Mouse (Mus musculus) MEL (cell line): ENCODE results near the gene Kcnd3. TPM values are rescaled to one million over a fixed set of nuclear protein-coding genes. Genes with fewer than 3 reads are reported as not detected.

Experiments used
- DNase-seq: peaks from one replicate; pipeline ENCODE4 v3.0.0; 2011; ENCODE audit warnings: low read depth, low spot score
- H3K27ac ChIP-seq: 2 replicates; pipeline ENCODE4 v1.5.1; 2012; ENCODE audit warnings: low read depth, mild to moderate bottlenecking, control low read depth, low read length, moderate library complexity; ENCODE audit not compliant: control insufficient read depth
- H3K27me3 ChIP-seq, 2 experiments: fragments of 150-350 bp in 1 of 2; sonication (generic) in 1 of 2; 2 replicates each; pipeline ENCODE4 v1.6.1; 2012; ENCODE audit warnings: low read length in 2 of 2, mild to moderate bottlenecking in 2 of 2, improper control_type of control experiment in 1 of 2, moderate library complexity in 1 of 2; ENCODE audit not compliant: insufficient read depth in 2 of 2, control insufficient read depth in 1 of 2
- H3K36me3 ChIP-seq, 2 experiments: 2 replicates each; pipeline ENCODE4 v1.6.1; 2012 to 2014; ENCODE audit warnings: low read length in 2 of 2, improper control_type of control experiment in 1 of 2, inconsistent platforms in 1 of 2, mild to moderate bottlenecking in 1 of 2; ENCODE audit not compliant: insufficient read depth in 2 of 2, control insufficient read depth in 1 of 2
- H3K4me1 ChIP-seq, 2 experiments: fragments of 150-350 bp in 1 of 2; sonication (generic) in 1 of 2; 2 replicates each; pipeline ENCODE4 v1.6.1; 2012; ENCODE audit warnings: low read length in 2 of 2, improper control_type of control experiment in 1 of 2, mild to moderate bottlenecking in 1 of 2; ENCODE audit not compliant: insufficient read depth in 2 of 2, control insufficient read depth in 1 of 2
- H3K4me3 ChIP-seq, 2 experiments: fragments of 150-350 bp in 1 of 2; sonication (generic) in 1 of 2; 2 replicates each; pipeline ENCODE4 v1.5.1; 2012; ENCODE audit warnings: low read depth in 2 of 2, low read length in 2 of 2, mild to moderate bottlenecking in 2 of 2, moderate library complexity in 2 of 2, control low read depth in 1 of 2, improper control_type of control experiment in 1 of 2; ENCODE audit not compliant: control insufficient read depth in 1 of 2, insufficient read depth in 1 of 2
- H3K79me2 ChIP-seq: 2 replicates; pipeline ENCODE4 v1.6.1; 2012; ENCODE audit warnings: mild to moderate bottlenecking, low read length, moderate library complexity; ENCODE audit not compliant: control insufficient read depth, poor library complexity, insufficient read depth
- H3K9ac ChIP-seq: 2 replicates; pipeline ENCODE4 v1.6.1; 2012; ENCODE audit warnings: low read depth, mild to moderate bottlenecking, control low read depth, low read length, moderate library complexity; ENCODE audit not compliant: control insufficient read depth, poor library complexity, severe bottlenecking
- H3K9me3 ChIP-seq: fragments of 150-350 bp; sonication (generic); replicated peaks from 2 replicates; pipeline ENCODE4 v1.6.1; 2012; ENCODE audit warnings: mild to moderate bottlenecking, low read length, improper control_type of control experiment, moderate library complexity; ENCODE audit not compliant: insufficient read depth
- CHD2 ChIP-seq: IDR thresholded peaks from 2 replicates; pipeline ENCODE4 v1.6.1; 2011; ENCODE audit warnings: low read length, improper control_type of control experiment
- ELF1 ChIP-seq: IDR thresholded peaks from 2 replicates; pipeline ENCODE4 v1.6.1; 2014; ENCODE audit warnings: low read depth, mild to moderate bottlenecking, inconsistent platforms, low read length, improper control_type of control experiment, moderate library complexity
- EP300 ChIP-seq, 2 experiments: IDR thresholded peaks; 2 replicates each; pipeline ENCODE4 v1.6.1; 2011; ENCODE audit warnings: improper control_type of control experiment in 2 of 2, low read length in 2 of 2, low read depth in 1 of 2, mild to moderate bottlenecking in 1 of 2
- ETS1 ChIP-seq: IDR thresholded peaks from 2 replicates; pipeline ENCODE4 v1.6.1; 2012; ENCODE audit warnings: low read depth, mild to moderate bottlenecking, inconsistent platforms, low read length, improper control_type of control experiment, moderate library complexity
- HCFC1 ChIP-seq: IDR thresholded peaks from 2 replicates; pipeline ENCODE4 v1.6.1; 2012; ENCODE audit warnings: low read depth, mild to moderate bottlenecking, inconsistent platforms, low read length, improper control_type of control experiment, moderate library complexity
- JUND ChIP-seq: IDR thresholded peaks from 2 replicates; pipeline ENCODE4 v1.6.1; 2011; ENCODE audit warnings: low read depth, mild to moderate bottlenecking, improper control_type of control experiment, low read length
- KAT2A ChIP-seq: conservative IDR thresholded peaks from 2 replicates; pipeline ENCODE4 v1.6.1; 2012; ENCODE audit warnings: low read depth, low read length, improper control_type of control experiment, inconsistent platforms
- MAFK ChIP-seq: IDR thresholded peaks from 2 replicates; pipeline ENCODE4 v1.6.1; 2011; ENCODE audit warnings: low read depth, mild to moderate bottlenecking, low read length, improper control_type of control experiment, borderline replicate concordance
- MAX ChIP-seq: IDR thresholded peaks from 2 replicates; pipeline ENCODE4 v1.6.1; 2011; ENCODE audit warnings: low read length, improper control_type of control experiment
- MAZ ChIP-seq: IDR thresholded peaks from 2 replicates; pipeline ENCODE4 v1.6.1; 2012; ENCODE audit warnings: low read depth, mild to moderate bottlenecking, inconsistent platforms, low read length, improper control_type of control experiment
- MXI1 ChIP-seq: IDR thresholded peaks from 2 replicates; pipeline ENCODE4 v1.6.1; 2011; ENCODE audit warnings: mild to moderate bottlenecking, low read depth, low read length, improper control_type of control experiment
- MYC ChIP-seq: IDR thresholded peaks from 2 replicates; pipeline ENCODE4 v1.6.1; 2011; ENCODE audit warnings: low read depth, mild to moderate bottlenecking, low read length, improper control_type of control experiment, moderate library complexity
- POLR2A ChIP-seq, 2 experiments: IDR thresholded peaks; 2 replicates each; pipeline ENCODE4 v1.6.1; 2011 to 2012; ENCODE audit warnings: low read length in 2 of 2, mild to moderate bottlenecking in 2 of 2, control low read depth in 1 of 2, improper control_type of control experiment in 1 of 2, low read depth in 1 of 2, moderate library complexity in 1 of 2; ENCODE audit not compliant: control insufficient read depth in 1 of 2, insufficient read depth in 1 of 2, poor library complexity in 1 of 2
- POLR2AphosphoS2 ChIP-seq: IDR thresholded peaks from 2 replicates; pipeline ENCODE4 v1.6.1; 2011; ENCODE audit warnings: low read length, improper control_type of control experiment
- SIN3A ChIP-seq: IDR thresholded peaks from 2 replicates; pipeline ENCODE4 v1.6.1; 2012; ENCODE audit warnings: low read length, improper control_type of control experiment, inconsistent platforms
- TBP ChIP-seq: IDR thresholded peaks from 2 replicates; pipeline ENCODE4 v1.8.0; 2011; ENCODE audit warnings: low read depth, low read length, improper control_type of control experiment
- UBTF ChIP-seq: IDR thresholded peaks from 2 replicates; pipeline ENCODE4 v1.6.1; 2012; ENCODE audit warnings: low read depth, mild to moderate bottlenecking, inconsistent platforms, low read length, improper control_type of control experiment, moderate library complexity, borderline replicate concordance; ENCODE audit not compliant: insufficient read depth
- USF2 ChIP-seq, 2 experiments: IDR thresholded peaks; 2 replicates each; pipeline ENCODE4 v1.6.1; 2011 to 2012; ENCODE audit warnings: improper control_type of control experiment in 2 of 2, low read length in 2 of 2, borderline replicate concordance in 1 of 2, inconsistent platforms in 1 of 2, low read depth in 1 of 2, mild to moderate bottlenecking in 1 of 2; ENCODE audit not compliant: insufficient read depth in 1 of 2
- ZC3H11A ChIP-seq: IDR thresholded peaks from 2 replicates; pipeline ENCODE4 v1.6.1; 2012; ENCODE audit warnings: low read depth, mild to moderate bottlenecking, inconsistent platforms, low read length, improper control_type of control experiment
- ZMIZ1 ChIP-seq: IDR thresholded peaks from 2 replicates; pipeline ENCODE4 v1.6.1; 2012; ENCODE audit warnings: low read depth, mild to moderate bottlenecking, inconsistent platforms, low read length, improper control_type of control experiment, moderate library complexity
- ZNF384 ChIP-seq: IDR thresholded peaks from 2 replicates; pipeline ENCODE4 v1.6.1; 2012; ENCODE audit warnings: low read depth, mild to moderate bottlenecking, inconsistent platforms, low read length, improper control_type of control experiment
- polyA plus RNA-seq, 2 experiments: library from polyadenylated mRNA; stranded (reverse) in 1 of 2; unstranded in 1 of 2; fragments of >175 nt in 1 of 2; fragments of >200 nt in 1 of 2; gene quantifications; 2 replicates each; pipeline versions ENCODE4 v1.2.1 to v1.2.4; 2012; ENCODE audit warnings: low replicate concordance in 2 of 2, low read depth in 1 of 2; ENCODE audit not compliant: insufficient read length in 2 of 2, insufficient read depth in 1 of 2, missing spikeins in 1 of 2
- total RNA-seq: library from RNA; depleted of rRNA; stranded (reverse); fragments of 300-350 nt; gene quantifications from 2 replicates; pipeline ENCODE4 v1.2.3, GENCODE M21; 2012; rRNA removed

The Kcnd3 gene
- total and polyA plus RNA-seq, 3 experiments: 0.01 TPM; not detected in 2

DNA sequence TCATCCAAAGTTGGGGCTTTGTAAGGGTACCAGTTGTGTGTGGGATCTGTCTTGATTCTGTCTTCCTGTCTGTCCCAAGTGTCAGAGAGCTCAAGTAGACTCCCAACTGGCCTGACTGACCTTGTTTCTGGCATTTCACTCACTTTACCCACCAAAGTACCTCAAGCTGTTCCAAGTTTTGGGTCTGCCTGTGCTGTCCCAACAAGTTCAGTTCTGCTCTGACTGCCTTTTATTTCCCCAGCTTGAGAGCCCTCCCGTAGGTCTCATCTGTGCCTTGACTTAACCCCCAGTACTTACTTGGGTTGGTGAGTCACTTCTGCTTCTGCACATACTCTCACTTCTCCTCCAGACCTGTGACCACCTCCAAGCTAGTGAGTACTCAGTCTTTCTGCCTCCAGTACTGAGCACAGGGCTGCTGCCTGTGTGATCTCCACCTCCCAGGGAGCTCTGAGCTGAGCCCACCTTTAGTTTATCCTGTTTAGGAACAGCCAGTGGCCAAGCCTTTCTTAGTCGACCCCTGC lies 269.6 kb downstream of the Kcnd3 start:
- Histone ChIP-seq H3K79me2 (no peaks in the 10 kb centered on the region), H3K4me1 (no peaks in the 10 kb centered on the region), H3K27me3 (no peaks in the 10 kb centered on the region), H3K9ac (no peak overlapping the region), H3K9me3 (no peaks in the 10 kb centered on the region), H3K36me3 (no peaks in the 10 kb centered on the region), H3K27ac (no peak overlapping the region), H3K4me3 (no peak overlapping the region)
- TF ChIP-seq SIN3A (no peak), POLR2A (IDR thresholded peaks at IDR 0.05; ENCODE audit: control insufficient read depth in 1 of 2, insufficient read depth in 1 of 2, low read depth in 1 of 2, low read length in 2 of 2, poor library complexity in 1 of 2) (no peak), ELF1 (no peak), JUND (no peak), UBTF (no peak), ZC3H11A (no peak), EP300 (IDR thresholded peaks at IDR 0.05; ENCODE audit: low read depth in 1 of 2, low read length in 2 of 2) (no peak), POLR2AphosphoS2 (no peak), ZMIZ1 (no peak), MXI1 (no peak), HCFC1 (no peak), CHD2 (no peak), ZNF384 (no peak), ETS1 (no peak), MYC (no peak), MAX (no peak), KAT2A (no peak), MAZ (no peak)
- DNase-seq: peak; percentile 42

DNA sequence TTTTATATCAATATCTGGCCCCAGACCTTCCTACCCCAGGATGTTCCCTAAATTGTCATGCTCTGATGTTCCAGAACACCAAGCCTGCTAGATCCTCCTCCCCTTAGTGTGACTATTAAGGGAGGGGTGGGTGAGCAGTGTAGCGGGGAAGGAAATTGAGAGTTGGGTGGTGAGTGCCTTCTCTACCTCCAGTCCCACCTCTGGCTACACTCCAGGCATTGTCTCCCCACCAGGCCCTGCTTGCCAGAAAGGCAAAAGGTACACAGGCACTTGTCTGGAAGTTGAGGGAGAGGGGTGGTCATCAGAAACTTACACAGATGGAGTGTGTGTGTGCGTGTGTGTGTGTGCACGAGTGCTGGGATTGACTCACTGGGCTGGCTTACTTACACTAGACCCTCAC lies 270.4 kb downstream of the Kcnd3 start:
- H3K36me3 ChIP-seq: no peaks in the 10 kb centered on the region
- no peak overlapping the region for H3K9ac ChIP-seq
- H3K27me3 ChIP-seq: no peaks in the 10 kb centered on the region
- H3K4me1 ChIP-seq: no peaks in the 10 kb centered on the region
- no peaks in the 10 kb centered on the region for H3K79me2 ChIP-seq
- no peak overlapping the region for H3K4me3 ChIP-seq
- no peak for TF ChIP-seq SIN3A
- TF ChIP-seq MAFK: no peak
- TF ChIP-seq ZNF384: no peak
- TF ChIP-seq POLR2A (IDR thresholded peaks at IDR 0.05; ENCODE audit: control insufficient read depth in 1 of 2, insufficient read depth in 1 of 2, low read depth in 1 of 2, low read length in 2 of 2, poor library complexity in 1 of 2): no peak
- TF ChIP-seq USF2 (IDR thresholded peaks at IDR 0.05; ENCODE audit: borderline replicate concordance in 1 of 2, insufficient read depth in 1 of 2, low read depth in 1 of 2, low read length in 2 of 2): no peak
- TF ChIP-seq TBP: no peak
- TF ChIP-seq MAZ: no peak
- TF ChIP-seq, all 39 proteins: peak for 0
- H3K9me3 ChIP-seq: no peaks in the 10 kb centered on the region
- no peak overlapping the region for H3K27ac ChIP-seq
- DNase-seq: no peak

Other genes starting within 250 kb of the Kcnd3 start
- gene Ddx20, start 235.2 kb downstream of the Kcnd3 start, total RNA-seq: 37.3 and 38.0 TPM in 2 replicates
- 10 to 100 TPM; 31.6 to 66.8 TPM for gene Ddx20, start 235.2 kb downstream of the Kcnd3 start, polyA plus RNA-seq